Mouse (Mus musculus) G1E (cell line): ENCODE results near the gene Txndc9. TPM values are rescaled to one million over a fixed set of nuclear protein-coding genes. Genes with fewer than 3 reads are reported as not detected.

Experiments
- ATAC-seq: 2 replicates; pipeline ENCODE4 v1.8.0; 2016; ENCODE audit warnings: mild to moderate bottlenecking; ENCODE audit not compliant: insufficient number of reproducible peaks, poor library complexity, low FRiP score, severe bottlenecking; ENCODE audit errors: extremely low read depth
- DNase-seq: peaks from one replicate; pipeline ENCODE4 v3.0.0; 2012; ENCODE audit warnings: low spot score
- H3K27me3 ChIP-seq: 2 replicates; pipeline ENCODE4 v1.6.1; 2012; ENCODE audit warnings: mild to moderate bottlenecking, low read length, inconsistent platforms; ENCODE audit not compliant: insufficient read depth
- H3K36me3 ChIP-seq: replicated peaks from 2 replicates; pipeline ENCODE3; 2012; ENCODE audit warnings: mild to moderate bottlenecking, inconsistent platforms
- H3K4me1 ChIP-seq: 2 replicates; pipeline ENCODE4 v1.6.1; 2012; ENCODE audit warnings: low read depth, low read length, inconsistent platforms, mixed read lengths; ENCODE audit not compliant: insufficient read depth
- H3K4me3 ChIP-seq: 2 replicates; pipeline ENCODE4 v1.5.1; 2012; ENCODE audit warnings: low read depth, mild to moderate bottlenecking, inconsistent platforms, low read length, moderate library complexity, mixed read lengths
- H3K9me3 ChIP-seq: replicated peaks from 2 replicates; pipeline ENCODE4 v1.6.1; 2012; ENCODE audit warnings: inconsistent platforms
- CTCF ChIP-seq: IDR thresholded peaks from 2 replicates; pipeline ENCODE4 v1.5.1; 2012; ENCODE audit warnings: low read depth, low read length, inconsistent platforms, mixed read lengths
- GATA1 ChIP-seq: IDR thresholded peaks from 2 replicates; pipeline ENCODE4 v1.6.1; 2012; ENCODE audit warnings: borderline replicate concordance, low read length, inconsistent platforms, mixed read lengths
- GATA2 ChIP-seq: IDR thresholded peaks from 2 replicates; pipeline ENCODE4 v1.6.1; 2012; ENCODE audit warnings: low read depth, low read length, inconsistent platforms, borderline replicate concordance
- POLR2AphosphoS5 ChIP-seq: IDR thresholded peaks from 2 replicates; pipeline ENCODE4 v1.6.1; 2012; ENCODE audit warnings: low read depth, low read length, inconsistent platforms; ENCODE audit not compliant: insufficient replicate concordance
- TAL1 ChIP-seq: conservative IDR thresholded peaks from 2 replicates; pipeline ENCODE4 v1.6.1; 2012; ENCODE audit warnings: low read depth, low read length, inconsistent platforms, mixed read lengths
- polyA plus RNA-seq: library from polyadenylated mRNA; stranded (reverse); fragments of >175 nt; gene quantifications from 2 replicates; pipeline ENCODE4 v1.2.3, GENCODE M21; 2012
- total RNA-seq, 2 experiments: library from RNA; stranded (forward) in 1 of 2; stranded (reverse) in 1 of 2; fragments of 200-1000 nt in 1 of 2; fragments of >200 nt in 1 of 2; fragmentation: Nextera tagmentation in 1 of 2; gene quantifications; 2 replicates each; pipeline ENCODE4 v1.2.3; 2014 to 2017

Txndc9 gene
- total and polyA plus RNA-seq, 3 experiments, result 6.9 to 120 (median 107) TPM

DNA sequence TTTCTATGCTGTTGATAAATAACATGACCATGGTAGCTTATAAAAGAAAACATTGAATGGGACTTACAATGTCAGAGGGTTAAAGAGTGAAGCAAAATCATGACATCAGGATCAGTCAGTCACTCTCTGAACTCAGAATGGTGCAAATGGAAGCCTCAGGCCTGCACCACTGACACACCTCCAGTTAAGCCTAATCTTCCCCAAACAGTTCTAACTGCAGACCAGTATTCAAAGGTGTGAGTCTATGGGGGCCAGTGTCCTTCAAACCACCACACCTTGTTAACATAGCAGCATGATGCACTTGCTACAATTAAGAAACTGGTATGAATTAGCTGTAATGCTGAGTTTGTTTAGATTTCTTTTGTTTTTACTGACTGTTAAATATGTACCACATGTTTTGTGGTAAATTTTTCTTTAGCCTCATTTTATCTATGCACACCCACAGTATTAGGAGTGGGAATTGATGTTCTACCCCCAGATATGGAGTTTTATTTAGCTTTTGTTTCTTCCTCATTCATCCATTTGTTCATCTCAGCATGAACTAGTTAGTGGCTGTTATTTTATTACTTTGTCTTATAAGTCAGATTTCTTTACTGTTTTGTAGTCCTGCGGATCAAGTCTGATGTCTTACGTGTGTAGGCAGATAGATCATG lies 17.0 kb upstream of the Txndc9 start:
- no peak for ATAC-seq
- H3K4me1 ChIP-seq, result peaks cover 55% of the 10 kb centered on the region
- H3K4me3 ChIP-seq, result no peak overlapping the region
- H3K27me3 ChIP-seq, result no peaks in the 10 kb centered on the region
- H3K36me3 ChIP-seq, result peaks cover 45% of the 10 kb centered on the region
- H3K9me3 ChIP-seq, result no peaks in the 10 kb centered on the region
- DNase-seq, result no peak
- no peak for TF ChIP-seq GATA1
- TF ChIP-seq TAL1, result no peak; the same call in 1 of the 2 replicates
- no peak for TF ChIP-seq CTCF
- TF ChIP-seq GATA2, result no peak
- TF ChIP-seq POLR2AphosphoS5, result no peak

DNA sequence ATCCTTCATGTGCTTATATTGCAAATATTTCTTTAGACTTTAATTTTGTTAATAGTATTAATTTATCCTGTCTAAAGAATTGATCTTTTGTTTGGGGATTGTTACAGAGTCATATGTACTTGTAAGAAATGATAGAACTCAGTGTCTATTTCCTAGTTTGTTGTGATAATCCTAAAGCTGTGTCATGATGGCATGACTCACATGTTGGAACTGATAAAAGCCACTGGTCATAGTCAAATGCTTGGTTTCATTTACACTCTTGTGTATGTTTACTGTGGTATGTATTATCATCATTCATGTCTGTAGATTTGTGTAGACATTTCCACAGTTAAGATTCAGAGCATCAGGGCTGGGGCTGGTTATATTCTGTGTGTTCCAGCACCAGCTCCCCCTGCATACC lies 14.8 kb upstream of the Txndc9 start:
- H3K27me3 ChIP-seq, result no peaks in the 10 kb centered on the region
- peaks cover 38% of the 10 kb centered on the region for H3K36me3 ChIP-seq
- TF ChIP-seq TAL1 (no peak), CTCF (no peak)
- peak overlapping the region; percentile 57; the same call in 1 of the 2 replicates for H3K4me3 ChIP-seq
- no peaks in the 10 kb centered on the region for H3K9me3 ChIP-seq
- no peak for DNase-seq
- H3K4me1 ChIP-seq, result peaks cover 74% of the 10 kb centered on the region
- no peak for ATAC-seq

- Histone ChIP-seq H3K27me3 (no peaks in the 10 kb centered on the region), H3K4me1 (peaks cover 78% of the 10 kb centered on the region), H3K4me3 (peak overlapping the region; percentile 57; the same call in 1 of the 2 replicates), H3K36me3 (peaks cover 40% of the 10 kb centered on the region), H3K9me3 (no peaks in the 10 kb centered on the region)
- ATAC-seq (peak; percentile 36), DNase-seq (peak; percentile 30)
- TF ChIP-seq GATA1 (no peak), POLR2AphosphoS5 (no peak), TAL1 (no peak), CTCF (no peak), GATA2 (no peak)
Measured at GRCm38 (mm10) chr1:38012104-38012503, 14.4 kb upstream of the Txndc9 start.

GRCm38 (mm10) chr1:38011647-38012046 lies 14.0 kb upstream of the Txndc9 start:
- no peaks in the 10 kb centered on the region for H3K27me3 ChIP-seq
- H3K36me3 ChIP-seq, result peaks cover 44% of the 10 kb centered on the region
- peak; percentile 92 for ATAC-seq
- H3K4me1 ChIP-seq, result peaks cover 83% of the 10 kb centered on the region
- no peak overlapping the region; the same call in 1 of the 2 replicates for H3K4me3 ChIP-seq
- TF ChIP-seq TAL1 (peak; percentile 90), POLR2AphosphoS5 (no peak), GATA2 (no peak), CTCF (no peak)
- H3K9me3 ChIP-seq, result no peaks in the 10 kb centered on the region
- peak; percentile 82 for DNase-seq

- H3K27me3 ChIP-seq, result no peaks in the 10 kb centered on the region
- DNase-seq (no peak), ATAC-seq (no peak)
- peaks cover 46% of the 10 kb centered on the region for H3K36me3 ChIP-seq
- H3K4me3 ChIP-seq, result no peak overlapping the region
- no peak for TF ChIP-seq TAL1
- TF ChIP-seq GATA1, result no peak
- no peak for TF ChIP-seq POLR2AphosphoS5
- TF ChIP-seq CTCF, result no peak
- TF ChIP-seq GATA2, result no peak
- peaks cover 90% of the 10 kb centered on the region for H3K4me1 ChIP-seq
- H3K9me3 ChIP-seq, result no peaks in the 10 kb centered on the region
Measured at GRCm38 (mm10) chr1:38006741-38007140, 9.0 kb upstream of the Txndc9 start.

DNA sequence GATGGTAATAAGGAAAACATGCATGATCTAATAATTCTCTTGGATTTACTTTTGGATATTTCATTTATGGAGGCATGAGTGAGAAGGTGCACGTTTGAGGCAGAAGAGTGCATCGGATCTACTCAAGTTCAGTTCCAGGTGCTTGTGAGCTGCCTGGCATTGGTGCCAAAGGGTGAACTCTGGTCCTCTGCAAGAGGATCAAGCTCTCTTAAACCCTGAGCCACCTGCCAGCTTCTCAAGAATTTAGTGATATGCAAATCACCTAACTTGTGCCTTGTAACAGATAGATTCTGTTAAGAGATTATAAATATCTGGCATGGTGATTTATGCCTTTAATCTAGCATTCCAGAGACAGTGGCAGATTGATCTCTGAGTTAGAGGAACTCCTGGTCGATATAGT lies 5.4 kb upstream of the Txndc9 start:
- peaks cover 78% of the 10 kb centered on the region for H3K4me1 ChIP-seq
- peaks cover 34% of the 10 kb centered on the region for H3K36me3 ChIP-seq
- H3K4me3 ChIP-seq, result no peak overlapping the region

More for the DNA sequence above, 5.4 kb upstream of the Txndc9 start:
- Histone ChIP-seq H3K27me3 (no peaks in the 10 kb centered on the region), H3K9me3 (no peaks in the 10 kb centered on the region)
- DNase-seq (no peak), ATAC-seq (no peak)
- no peak for TF ChIP-seq CTCF
- no peak for TF ChIP-seq GATA2
- no peak for TF ChIP-seq GATA1
- TF ChIP-seq TAL1, result no peak
- TF ChIP-seq POLR2AphosphoS5, result no peak
